Mouse (Mus musculus) heart, postnatal 0 days (tissue): ENCODE results near the gene Qtrt1.

Source experiments
- CTCF ChIP-seq: IDR thresholded peaks from 2 replicates; pipeline ENCODE4 v1.5.1; 2016; ENCODE audit warnings: antibody characterized with exemption, control low read depth, low read depth
- EP300 ChIP-seq: IDR thresholded peaks from 2 replicates; pipeline ENCODE4 v1.6.1; 2016; ENCODE audit warnings: antibody characterized with exemption, low read depth

- TF ChIP-seq CTCF = no peak
- TF ChIP-seq EP300 = no peak
Observed at GRCm38 (mm10) chr9:21439914-21440313, 28.3 kb downstream of the Qtrt1 start.
